Mouse (Mus musculus) midbrain, embryonic 10.5 days (tissue): ENCODE data around the gene Dnaaf3. TPM values are rescaled to one million over a fixed set of nuclear protein-coding genes. Genes with fewer than 3 reads are reported as not detected.
A peak's percentile ranks its signal among the peaks of the same experiment; 100 is the strongest.

ENCODE experiments used
- DNase-seq: peaks from one replicate; pipeline ENCODE4 v3.0.0-alpha.2; 2017; ENCODE audit warnings: low spot score
- H3K27ac ChIP-seq: fragments of 300-500 bp; sonication (generic); replicated peaks from 2 replicates; pipeline ENCODE4 v1.5.1; 2016; ENCODE audit warnings: mild to moderate bottlenecking
- H3K27me3 ChIP-seq: fragments of 300-500 bp; sonication (generic); 2 replicates; pipeline ENCODE4 v1.6.1; 2016; ENCODE audit warnings: low read depth, mild to moderate bottlenecking; ENCODE audit not compliant: poor library complexity, severe bottlenecking
- H3K36me3 ChIP-seq: fragments of 300-500 bp; sonication (generic); 2 replicates; pipeline ENCODE4 v1.6.1; 2016; ENCODE audit warnings: mild to moderate bottlenecking, moderate library complexity
- H3K4me1 ChIP-seq: fragments of 300-500 bp; sonication (generic); 2 replicates; pipeline ENCODE4 v1.6.1; 2016
- H3K4me3 ChIP-seq: fragments of 300-500 bp; sonication (generic); 2 replicates; pipeline ENCODE4 v1.5.1; 2016; ENCODE audit warnings: mild to moderate bottlenecking, moderate library complexity
- H3K9me3 ChIP-seq: fragments of 300-500 bp; sonication (generic); replicated peaks from 2 replicates; pipeline ENCODE4 v1.6.1; 2016; ENCODE audit warnings: mild to moderate bottlenecking
- WGBS: fragments of 180-500 bp; shearing (Covaris S2); methylation state at CpG from one replicate; pipeline ENCODE4 v1.1.7; 2016; 5-methylcytosine and 5-hydroxymethylcytosine counted together
- polyA plus RNA-seq: library from polyadenylated mRNA; unstranded; fragments of >200 nt; fragmentation: Nextera tagmentation; extraction: Ambion mirVana; gene quantifications from 2 replicates; pipeline ENCODE4 v1.2.1, GENCODE M21; 2016

Dnaaf3 gene
- polyA plus RNA-seq, 1 experiment from 2014 or later = 1.8 TPM

GRCm38 (mm10) chr7:4515853-4516252, 16.4 kb downstream of the Dnaaf3 start:
- H3K4me1 ChIP-seq = peaks cover 37% of the 10 kb centered on the region
- 68% methylated on average over 6 of the region's 6 CpGs for WGBS
- no peaks in the 10 kb centered on the region for H3K9me3 ChIP-seq
- no peaks in the 10 kb centered on the region for H3K36me3 ChIP-seq
- no peak for DNase-seq
- H3K4me3 ChIP-seq = no peak overlapping the region
- peaks cover 16% of the 10 kb centered on the region for H3K27me3 ChIP-seq
- peak overlapping the region; percentile 72 for H3K27ac ChIP-seq

GRCm38 (mm10) chr7:4513829-4514712, 18.2 kb downstream of the Dnaaf3 start:
- H3K4me1 ChIP-seq = peaks cover 45% of the 10 kb centered on the region
- no peaks in the 10 kb centered on the region for H3K36me3 ChIP-seq
- peaks cover 8% of the 10 kb centered on the region; the same call in 1 of the 2 replicates for H3K27me3 ChIP-seq
- no peak for DNase-seq
- H3K9me3 ChIP-seq = no peaks in the 10 kb centered on the region
- WGBS = 43% methylated on average over 6 of the region's 6 CpGs
- H3K4me3 ChIP-seq = no peak overlapping the region
- peak overlapping the region; percentile 76 for H3K27ac ChIP-seq

- Histone ChIP-seq H3K4me1 (peaks cover 45% of the 10 kb centered on the region), H3K4me3 (no peak overlapping the region), H3K9me3 (no peaks in the 10 kb centered on the region), H3K27me3 (peaks cover 8% of the 10 kb centered on the region; the same call in 1 of the 2 replicates), H3K36me3 (no peaks in the 10 kb centered on the region), H3K27ac (0 out of 2 replicates have a peak overlapping the region, but pooled peaks have one; percentile 28)
- DNase-seq = peak; percentile 53
- 34% methylated on average over 13 of the region's 13 CpGs for WGBS
These were observed 19.0 kb downstream of the Dnaaf3 start for GRCm38 (mm10) chr7:4513236-4513635.

GRCm38 (mm10) chr7:4511489-4512224, 20.6 kb downstream of the Dnaaf3 start:
- no peak overlapping the region for H3K27ac ChIP-seq
- DNase-seq = no peak
- peaks cover 41% of the 10 kb centered on the region for H3K4me1 ChIP-seq
- WGBS = 83% methylated on average over 8 of the region's 8 CpGs
- no peaks in the 10 kb centered on the region for H3K9me3 ChIP-seq
- no peaks in the 10 kb centered on the region for H3K36me3 ChIP-seq
- peaks cover 8% of the 10 kb centered on the region; the same call in 1 of the 2 replicates for H3K27me3 ChIP-seq
- no peak overlapping the region for H3K4me3 ChIP-seq

- H3K4me1 ChIP-seq = peaks cover 29% of the 10 kb centered on the region
- 23% methylated on average over 24 of the region's 24 CpGs for WGBS
- DNase-seq = peak; percentile 83
- no peaks in the 10 kb centered on the region for H3K36me3 ChIP-seq
- H3K27ac ChIP-seq = 0 out of 2 replicates have a peak overlapping the region, but pooled peaks have one; percentile 23
- H3K4me3 ChIP-seq = peak overlapping the region; percentile 23
- H3K27me3 ChIP-seq = peaks cover 8% of the 10 kb centered on the region; the same call in 1 of the 2 replicates
- no peaks in the 10 kb centered on the region for H3K9me3 ChIP-seq
These were observed 22.2 kb downstream of the Dnaaf3 start for GRCm38 (mm10) chr7:4509863-4510608.

GRCm38 (mm10) chr7:4508739-4509116, 23.5 kb downstream of the Dnaaf3 start:
- DNase-seq = no peak
- H3K27me3 ChIP-seq = peaks cover 8% of the 10 kb centered on the region; the same call in 1 of the 2 replicates
- no peak overlapping the region for H3K27ac ChIP-seq
- H3K9me3 ChIP-seq = no peaks in the 10 kb centered on the region
- H3K36me3 ChIP-seq = no peaks in the 10 kb centered on the region
- H3K4me1 ChIP-seq = peaks cover 18% of the 10 kb centered on the region
- no peak overlapping the region for H3K4me3 ChIP-seq
- WGBS = 86% methylated on average over 8 of the region's 8 CpGs

- H3K4me1 ChIP-seq = peaks cover 14% of the 10 kb centered on the region
- H3K27ac ChIP-seq = no peak overlapping the region
- WGBS = 76% methylated on average over 32 of the region's 32 CpGs
- no peaks in the 10 kb centered on the region for H3K9me3 ChIP-seq
- H3K4me3 ChIP-seq = no peak overlapping the region
- no peak for DNase-seq
- H3K27me3 ChIP-seq = peaks cover 8% of the 10 kb centered on the region; the same call in 1 of the 2 replicates
- H3K36me3 ChIP-seq = no peaks in the 10 kb centered on the region
These were observed 24.1 kb downstream of the Dnaaf3 start for GRCm38 (mm10) chr7:4508062-4508738.

GRCm38 (mm10) chr7:4507220-4507619, 25.0 kb downstream of the Dnaaf3 start:
- no peak overlapping the region for H3K27ac ChIP-seq
- H3K36me3 ChIP-seq = no peaks in the 10 kb centered on the region
- DNase-seq = no peak
- no peaks in the 10 kb centered on the region for H3K9me3 ChIP-seq
- 61% methylated on average over 3 of the region's 4 CpGs for WGBS
- peaks cover 8% of the 10 kb centered on the region; the same call in 1 of the 2 replicates for H3K27me3 ChIP-seq
- peaks cover 17% of the 10 kb centered on the region for H3K4me1 ChIP-seq
- H3K4me3 ChIP-seq = no peak overlapping the region

GRCm38 (mm10) chr7:4504646-4505435, 27.4 kb downstream of the Dnaaf3 start:
- 65% methylated on average over 11 of the region's 11 CpGs for WGBS
- Histone ChIP-seq H3K27ac (no peak overlapping the region), H3K4me3 (no peak overlapping the region), H3K4me1 (peaks cover 20% of the 10 kb centered on the region), H3K9me3 (no peaks in the 10 kb centered on the region), H3K36me3 (no peaks in the 10 kb centered on the region), H3K27me3 (peaks cover 8% of the 10 kb centered on the region; the same call in 1 of the 2 replicates)
- DNase-seq = no peak

GRCm38 (mm10) chr7:4503858-4504257, 28.4 kb downstream of the Dnaaf3 start:
- 82% methylated on average over 5 of the region's 5 CpGs for WGBS
- H3K27ac ChIP-seq = no peak overlapping the region
- H3K27me3 ChIP-seq = no peaks in the 10 kb centered on the region; the same call in 1 of the 2 replicates
- H3K36me3 ChIP-seq = peaks cover 3% of the 10 kb centered on the region; the same call in 1 of the 2 replicates
- H3K9me3 ChIP-seq = no peaks in the 10 kb centered on the region
- peaks cover 26% of the 10 kb centered on the region for H3K4me1 ChIP-seq
- H3K4me3 ChIP-seq = no peak overlapping the region
- DNase-seq = no peak

GRCm38 (mm10) chr7:4503100-4503499, 29.2 kb downstream of the Dnaaf3 start:
- Histone ChIP-seq H3K4me1 (peaks cover 34% of the 10 kb centered on the region), H3K27me3 (no peaks in the 10 kb centered on the region), H3K4me3 (no peak overlapping the region; the same call in 1 of the 2 replicates), H3K36me3 (peaks cover 4% of the 10 kb centered on the region; the same call in 1 of the 2 replicates), H3K9me3 (no peaks in the 10 kb centered on the region), H3K27ac (no peak overlapping the region)
- WGBS = 84% methylated on average over 4 of the region's 4 CpGs
- no peak for DNase-seq
